Mouse (Mus musculus): Measurements from ENCODE around the gene Grik2. TPM values are rescaled to one million over a fixed set of nuclear protein-coding genes. Genes with fewer than 3 reads are reported as not detected.
"Not testable (repeated sequence)": the region's sequence is repeated elsewhere in the genome, so short reads cannot be mapped to it uniquely, and the experiment has no call there.

Grik2 gene
- polyA plus RNA-seq, 1 experiment from 2014 or later, result 12.3 TPM

- no peak overlapping the region for H3K27ac ChIP-seq (ENCODE audit: low read depth, low read length)
- H3K9me3 ChIP-seq (ENCODE audit: control insufficient read depth, low read length), result no peaks in the 10 kb centered on the region
- H3K4me1 ChIP-seq (replicated peaks; ENCODE audit: control insufficient read depth, insufficient read depth, low read length), result no peaks in the 10 kb centered on the region
- no peak overlapping the region for H3K4me3 ChIP-seq (ENCODE audit: low read depth, low read length)
- no peak overlapping the region for H3K9ac ChIP-seq (ENCODE audit: low read depth, low read length)
- 68% methylated on average over 2 of the region's 2 CpGs for WGBS
- no peaks in the 10 kb centered on the region for H3K27me3 ChIP-seq (ENCODE audit: control insufficient read depth, insufficient read depth, low read length)
- no peaks in the 10 kb centered on the region for H3K36me3 ChIP-seq (ENCODE audit: control insufficient read depth, insufficient read depth, low read length)
- no peak for ATAC-seq (ENCODE audit: low FRiP score)
- DNase-seq (ENCODE audit: low spot score), result no peak
- H3K4me2 ChIP-seq (replicated peaks; ENCODE audit: low read depth, low read length), result no peak overlapping the region
These were observed 406.7 kb downstream of the Grik2 start for GRCm38 (mm10) chr10:49381852-49382251.

- Histone ChIP-seq H3K4me1 (replicated peaks; ENCODE audit: control insufficient read depth, insufficient read depth, low read length) (no peaks in the 10 kb centered on the region), H3K4me2 (replicated peaks; ENCODE audit: low read depth, low read length) (no peak overlapping the region), H3K36me3 (ENCODE audit: control insufficient read depth, insufficient read depth, low read length) (no peaks in the 10 kb centered on the region), H3K27me3 (ENCODE audit: control insufficient read depth, insufficient read depth, low read length) (no peaks in the 10 kb centered on the region), H3K4me3 (ENCODE audit: low read depth, low read length) (no peak overlapping the region), H3K9me3 (ENCODE audit: control insufficient read depth, low read length) (no peaks in the 10 kb centered on the region), H3K9ac (ENCODE audit: low read depth, low read length) (no peak overlapping the region), H3K27ac (ENCODE audit: low read depth, low read length) (no peak overlapping the region)
- DNase-seq (ENCODE audit: low spot score), result no peak
- WGBS, result 96% methylated on average over 2 of the region's 2 CpGs
- ATAC-seq (ENCODE audit: low FRiP score), result no peak
These were observed 420.0 kb downstream of the Grik2 start for GRCm38 (mm10) chr10:49368601-49369000.

DNA sequence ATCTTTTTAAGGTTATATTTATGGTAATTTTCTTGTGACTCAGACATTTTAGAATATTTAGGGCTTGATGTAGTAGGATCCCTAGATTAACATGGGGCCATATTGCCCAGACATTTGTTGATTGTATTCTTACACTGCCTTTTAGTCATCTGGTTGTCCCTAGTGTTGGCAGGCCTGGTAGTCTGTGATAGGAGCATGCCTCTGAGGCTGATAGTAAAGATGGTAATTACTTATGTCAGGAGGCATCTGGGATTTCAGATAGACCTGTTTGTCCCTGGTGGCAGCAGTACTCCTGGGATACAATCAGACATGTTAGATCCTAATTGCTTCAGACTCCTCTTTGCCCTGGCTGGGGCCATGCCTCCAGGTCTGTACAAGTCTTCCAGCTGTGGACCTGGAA lies 423.3 kb downstream of the Grik2 start:
- Histone ChIP-seq H3K36me3 (ENCODE audit: control insufficient read depth, insufficient read depth, low read length) (no peaks in the 10 kb centered on the region), H3K27ac (ENCODE audit: low read depth, low read length) (no peak overlapping the region), H3K9me3 (ENCODE audit: control insufficient read depth, low read length) (no peaks in the 10 kb centered on the region), H3K9ac (ENCODE audit: low read depth, low read length) (no peak overlapping the region), H3K4me3 (ENCODE audit: low read depth, low read length) (no peak overlapping the region), H3K4me1 (replicated peaks; ENCODE audit: control insufficient read depth, insufficient read depth, low read length) (no peaks in the 10 kb centered on the region), H3K27me3 (ENCODE audit: control insufficient read depth, insufficient read depth, low read length) (no peaks in the 10 kb centered on the region), H3K4me2 (replicated peaks; ENCODE audit: low read depth, low read length) (no peak overlapping the region)
- no peak for DNase-seq (ENCODE audit: low spot score)
- no peak for ATAC-seq (ENCODE audit: low FRiP score)

GRCm38 (mm10) chr10:49322413-49322812 lies 466.2 kb downstream of the Grik2 start:
- H3K27ac ChIP-seq (ENCODE audit: low read depth, low read length), result no peak overlapping the region
- no peak overlapping the region for H3K4me2 ChIP-seq (replicated peaks; ENCODE audit: low read depth, low read length)
- H3K27me3 ChIP-seq (ENCODE audit: control insufficient read depth, insufficient read depth, low read length), result no peaks in the 10 kb centered on the region
- no peaks in the 10 kb centered on the region for H3K9me3 ChIP-seq (ENCODE audit: control insufficient read depth, low read length)
- no peaks in the 10 kb centered on the region for H3K4me1 ChIP-seq (replicated peaks; ENCODE audit: control insufficient read depth, insufficient read depth, low read length)
- peak; percentile 83 for ATAC-seq (ENCODE audit: low FRiP score)
- H3K36me3 ChIP-seq (ENCODE audit: control insufficient read depth, insufficient read depth, low read length), result no peaks in the 10 kb centered on the region
- peak; percentile 9 for DNase-seq (ENCODE audit: low spot score)
- no peak overlapping the region for H3K4me3 ChIP-seq (ENCODE audit: low read depth, low read length)
- no peak overlapping the region for H3K9ac ChIP-seq (ENCODE audit: low read depth, low read length)

- Histone ChIP-seq H3K9ac (ENCODE audit: low read depth, low read length) (no peak overlapping the region), H3K9me3 (ENCODE audit: control insufficient read depth, low read length) (no peaks in the 10 kb centered on the region), H3K4me3 (ENCODE audit: low read depth, low read length) (no peak overlapping the region), H3K27ac (ENCODE audit: low read depth, low read length) (no peak overlapping the region), H3K4me2 (replicated peaks; ENCODE audit: low read depth, low read length) (no peak overlapping the region), H3K36me3 (ENCODE audit: control insufficient read depth, insufficient read depth, low read length) (no peaks in the 10 kb centered on the region), H3K27me3 (ENCODE audit: control insufficient read depth, insufficient read depth, low read length) (no peaks in the 10 kb centered on the region), H3K4me1 (replicated peaks; ENCODE audit: control insufficient read depth, insufficient read depth, low read length) (no peaks in the 10 kb centered on the region)
- WGBS, result 84% methylated on average over 2 of the region's 2 CpGs
- ATAC-seq (ENCODE audit: low FRiP score) (no peak), DNase-seq (ENCODE audit: low spot score) (no peak)
These were observed 468.7 kb downstream of the Grik2 start for GRCm38 (mm10) chr10:49319880-49320279.

GRCm38 (mm10) chr10:49256247-49256939 lies 532.2 kb downstream of the Grik2 start:
- 23% methylated on average over 2 of the region's 2 CpGs for WGBS
- no peaks in the 10 kb centered on the region for H3K36me3 ChIP-seq (ENCODE audit: control insufficient read depth, insufficient read depth, low read length)
- H3K27ac ChIP-seq (ENCODE audit: low read depth, low read length), result no peak overlapping the region
- no peak overlapping the region for H3K9ac ChIP-seq (ENCODE audit: low read depth, low read length)
- peak; percentile 79 for ATAC-seq (ENCODE audit: low FRiP score)
- peak; percentile 24 for DNase-seq (ENCODE audit: low spot score)
- H3K4me1 ChIP-seq (replicated peaks; ENCODE audit: control insufficient read depth, insufficient read depth, low read length), result 0 out of 2 replicates have a peak, but pooled peaks cover 2% of the 10 kb centered on the region
- H3K4me2 ChIP-seq (replicated peaks; ENCODE audit: low read depth, low read length), result no peak overlapping the region
- no peak overlapping the region for H3K4me3 ChIP-seq (ENCODE audit: low read depth, low read length)
- H3K27me3 ChIP-seq (ENCODE audit: control insufficient read depth, insufficient read depth, low read length), result no peaks in the 10 kb centered on the region
- no peaks in the 10 kb centered on the region for H3K9me3 ChIP-seq (ENCODE audit: control insufficient read depth, low read length)

- H3K36me3 ChIP-seq (ENCODE audit: control insufficient read depth, insufficient read depth, low read length); DNase-seq (ENCODE audit: low spot score); H3K4me2 ChIP-seq (replicated peaks; ENCODE audit: low read depth, low read length); H3K4me1 ChIP-seq (replicated peaks; ENCODE audit: control insufficient read depth, insufficient read depth, low read length); H3K4me3 ChIP-seq (ENCODE audit: low read depth, low read length); H3K27ac ChIP-seq (ENCODE audit: low read depth, low read length); H3K27me3 ChIP-seq (ENCODE audit: control insufficient read depth, insufficient read depth, low read length); H3K9me3 ChIP-seq (ENCODE audit: control insufficient read depth, low read length); H3K9ac ChIP-seq (ENCODE audit: low read depth, low read length): not testable (repeated sequence)
- 67% methylated on average over 6 of the region's 6 CpGs for WGBS
- peak; percentile 34; the same call in 1 of the 2 replicates for ATAC-seq (ENCODE audit: low FRiP score)
These were observed 551.2 kb downstream of the Grik2 start for GRCm38 (mm10) chr10:49237356-49237755.

- H3K9ac ChIP-seq (ENCODE audit: low read depth, low read length); DNase-seq (ENCODE audit: low spot score); H3K36me3 ChIP-seq (ENCODE audit: control insufficient read depth, insufficient read depth, low read length); H3K4me2 ChIP-seq (replicated peaks; ENCODE audit: low read depth, low read length); H3K4me1 ChIP-seq (replicated peaks; ENCODE audit: control insufficient read depth, insufficient read depth, low read length); H3K27ac ChIP-seq (ENCODE audit: low read depth, low read length); H3K4me3 ChIP-seq (ENCODE audit: low read depth, low read length); H3K9me3 ChIP-seq (ENCODE audit: control insufficient read depth, low read length); H3K27me3 ChIP-seq (ENCODE audit: control insufficient read depth, insufficient read depth, low read length): not testable (repeated sequence)
- peak; percentile 70 for ATAC-seq (ENCODE audit: low FRiP score)
These were observed 551.7 kb downstream of the Grik2 start for GRCm38 (mm10) chr10:49236844-49237243.

DNA sequence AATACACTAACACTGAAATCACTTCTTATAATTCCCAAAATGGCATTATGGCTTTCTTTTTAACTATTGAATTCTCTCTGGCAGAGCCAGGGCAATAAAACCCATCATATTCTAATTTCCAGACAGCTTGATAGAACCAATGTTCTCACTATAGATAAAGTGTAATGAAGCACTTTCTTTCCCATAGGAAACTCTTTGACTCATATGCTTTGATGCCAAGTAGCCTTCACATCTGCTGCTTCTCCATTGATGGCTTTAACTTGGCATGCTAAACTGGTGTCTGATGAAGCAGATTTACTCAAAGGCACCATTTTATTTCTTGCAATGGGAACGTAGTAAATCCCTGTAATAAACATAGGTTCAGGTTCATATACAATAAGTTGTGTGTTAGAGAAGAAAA lies 568.5 kb downstream of the Grik2 start:
- ATAC-seq (ENCODE audit: low FRiP score), result no peak
- DNase-seq (ENCODE audit: low spot score), result no peak
- 74% methylated on average over 1 of the region's 1 CpGs for WGBS

More for the DNA sequence above, 568.5 kb downstream of the Grik2 start:
- Histone ChIP-seq H3K27me3 (ENCODE audit: control insufficient read depth, insufficient read depth, low read length) (no peaks in the 10 kb centered on the region), H3K36me3 (ENCODE audit: control insufficient read depth, insufficient read depth, low read length) (no peaks in the 10 kb centered on the region), H3K4me2 (replicated peaks; ENCODE audit: low read depth, low read length) (no peak overlapping the region), H3K9ac (ENCODE audit: low read depth, low read length) (no peak overlapping the region), H3K4me1 (replicated peaks; ENCODE audit: control insufficient read depth, insufficient read depth, low read length) (no peaks in the 10 kb centered on the region), H3K4me3 (ENCODE audit: low read depth, low read length) (no peak overlapping the region), H3K9me3 (ENCODE audit: control insufficient read depth, low read length) (no peaks in the 10 kb centered on the region), H3K27ac (ENCODE audit: low read depth, low read length) (no peak overlapping the region)
